Mouse (Mus musculus) spleen, adult 10 weeks (tissue): ENCODE measurements around the gene Lce1g. TPM values are rescaled to one million over a fixed set of nuclear protein-coding genes. Genes with fewer than 3 reads are reported as not detected.

Experiments
- polyA plus RNA-seq: library from polyadenylated mRNA; stranded (reverse); fragments of 350-450 nt; fragmentation: Illumina TruSeq; extraction: RNeasy Lipid Tissue Mini Kit (QIAGEN cat#74804); gene quantifications from one replicate; pipeline ENCODE4 v1.2.3, GENCODE M21; 2015; ENCODE audit warnings: low replicate concordance; ENCODE audit not compliant: insufficient read depth

The Lce1g gene
- not detected for polyA plus RNA-seq

DNA sequence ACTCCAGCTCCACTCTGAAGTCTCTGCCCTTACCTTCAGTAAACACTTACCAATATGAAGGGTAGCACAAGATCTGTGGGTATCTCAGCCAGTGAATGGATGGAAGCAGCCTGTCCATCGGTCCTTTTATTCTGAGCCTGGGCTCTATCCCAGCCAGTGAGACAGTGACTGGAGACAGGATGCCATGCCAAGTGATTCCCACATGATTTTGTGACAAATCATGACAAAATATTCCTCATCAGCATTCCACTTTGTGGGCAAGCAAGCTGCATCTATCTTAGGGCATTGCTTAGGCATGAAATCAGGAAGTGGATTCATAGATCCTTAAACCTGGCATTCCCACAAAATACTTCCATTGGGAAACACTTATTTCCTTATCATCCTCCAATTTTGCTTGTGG lies at the start of gene Lce1g:
TSS of gene Lce1g (minus strand) at position 101 of the 400 bp plus-strand sequence.

DNA sequence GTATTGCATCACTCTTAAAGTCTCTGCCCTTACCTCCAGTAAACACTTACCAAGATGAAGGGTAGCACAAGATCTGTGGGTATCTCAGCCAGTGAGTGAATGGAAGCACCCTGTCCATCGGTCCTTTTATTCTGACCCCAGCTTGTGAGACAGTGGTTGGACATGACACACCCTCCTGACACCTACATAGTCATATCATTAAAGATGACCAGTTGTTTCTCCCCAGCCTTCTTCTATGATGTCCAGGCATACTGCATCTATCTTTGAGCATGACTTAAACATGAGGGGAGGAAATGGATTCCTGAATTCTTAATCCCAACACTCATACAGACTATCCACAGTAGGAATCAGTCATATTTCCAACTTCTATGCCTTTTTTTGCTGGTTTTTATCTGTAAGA lies 38.3 kb upstream of the Lce1g start, which contains the start of gene Lce1j:
TSS of gene Lce1j (minus strand) at position 101 of the 400 bp plus-strand sequence.

GRCm38 (mm10) chr3:92778799-92779198 lies 26.7 kb upstream of the Lce1g start, which contains the start of gene Lce1i:
Lce1i (minus strand) TSS chr3:92778899.

DNA sequence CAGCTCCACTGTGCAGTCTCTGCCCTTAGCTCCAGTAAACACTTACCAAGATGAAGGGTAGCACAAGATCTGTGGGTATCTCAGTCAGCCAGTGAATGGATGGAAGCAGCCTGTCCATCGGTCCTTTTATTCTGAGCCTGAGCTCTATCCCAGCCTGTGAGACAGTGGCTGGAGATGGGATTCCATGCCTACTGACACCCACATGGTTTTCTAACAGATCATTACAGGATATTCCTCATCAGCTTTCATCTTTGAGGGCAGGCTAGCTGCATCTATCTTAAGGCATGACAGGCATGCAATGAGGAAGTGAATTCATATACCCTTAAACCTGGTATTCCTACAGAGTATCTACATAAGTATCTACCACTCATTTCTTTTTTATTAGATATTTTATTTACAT lies 12.8 kb upstream of the Lce1g start, which contains the start of gene Lce1h:
TSS of gene Lce1h (minus strand) at position 101 of the 400 bp plus-strand sequence.

GRCm38 (mm10) chr3:92738996-92739395 lies 13.1 kb downstream of the Lce1g start, which contains the start of gene Gm38119:
Gm38119 (minus strand) TSS chr3:92739096.

DNA sequence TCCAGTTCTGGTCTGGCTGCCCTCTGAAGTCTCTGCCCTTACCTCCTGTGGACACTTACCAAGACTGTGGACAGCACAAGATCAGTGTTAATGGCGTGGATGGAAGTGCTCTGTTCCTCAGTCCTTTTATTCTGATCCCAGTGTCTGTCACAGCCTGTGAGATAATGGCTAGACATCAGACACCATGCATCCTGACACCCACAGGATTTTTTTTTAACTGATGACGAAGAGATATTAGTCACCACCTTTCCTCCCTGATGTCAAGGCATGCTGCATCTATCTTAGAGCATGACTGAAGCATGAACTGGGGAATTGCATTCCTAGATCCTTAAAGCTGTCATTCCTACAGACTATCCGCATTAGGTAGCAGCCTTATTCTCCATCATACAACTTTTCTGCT lies 31.9 kb downstream of the Lce1g start, which contains the start of gene Lce1f:
TSS of gene Lce1f (minus strand) at position 101 of the 400 bp plus-strand sequence.

GRCm38 (mm10) chr3:92708974-92709373 lies 43.2 kb downstream of the Lce1g start, which contains the start of gene Lce1e:
Lce1e (minus strand) TSS chr3:92709074.

Other genes starting within 250 kb of the Lce1g start
- not detected for gene 2310046K23Rik, start 217.8 kb downstream of the Lce1g start, polyA plus RNA-seq
- gene Ivl, start 178.6 kb downstream of the Lce1g start, polyA plus RNA-seq = not detected
- gene Smcp, start 163.3 kb downstream of the Lce1g start, polyA plus RNA-seq = not detected
- gene 2210017I01Rik, start 144.8 kb downstream of the Lce1g start, polyA plus RNA-seq = not detected
- gene Lce6a, start 130.7 kb downstream of the Lce1g start, polyA plus RNA-seq = not detected
- gene Lce1a1, start 104.0 kb downstream of the Lce1g start, polyA plus RNA-seq = not detected
- not detected for gene Lce1b, start 95.4 kb downstream of the Lce1g start, polyA plus RNA-seq
- not detected for gene Lce1a2, start 82.0 kb downstream of the Lce1g start, polyA plus RNA-seq
- not detected for gene Lce1c, start 73.1 kb downstream of the Lce1g start, polyA plus RNA-seq
- gene Lce1d, start 65.1 kb downstream of the Lce1g start, polyA plus RNA-seq = not detected
- not detected for gene Lce1e, start 43.3 kb downstream of the Lce1g start, polyA plus RNA-seq
- not detected for gene Lce1f, start 32.0 kb downstream of the Lce1g start, polyA plus RNA-seq
- not detected for gene Gm38119, start 13.2 kb downstream of the Lce1g start, polyA plus RNA-seq
- gene Lce1h, start 12.7 kb upstream of the Lce1g start, polyA plus RNA-seq = not detected
- gene Lce1i, start 26.6 kb upstream of the Lce1g start, polyA plus RNA-seq = not detected
- gene Lce1j, start 38.2 kb upstream of the Lce1g start, polyA plus RNA-seq = not detected
- gene Lce1k, start 55.6 kb upstream of the Lce1g start, polyA plus RNA-seq = not detected
- gene Kprp, start 74.9 kb upstream of the Lce1g start, polyA plus RNA-seq = not detected
- not detected for gene Lce1l, start 98.9 kb upstream of the Lce1g start, polyA plus RNA-seq
- gene 2310050C09Rik, start 117.9 kb upstream of the Lce1g start, polyA plus RNA-seq = not detected
- gene Lce3a, start 173.9 kb upstream of the Lce1g start, polyA plus RNA-seq = not detected
- gene Lce3b, start 180.6 kb upstream of the Lce1g start, polyA plus RNA-seq = not detected
- gene Lce3c, start 192.1 kb upstream of the Lce1g start, polyA plus RNA-seq = not detected
- not detected for gene Lce3d, start 205.1 kb upstream of the Lce1g start, polyA plus RNA-seq
- gene Lce3e, start 214.7 kb upstream of the Lce1g start, polyA plus RNA-seq = not detected
- gene Lce3f, start 239.9 kb upstream of the Lce1g start, polyA plus RNA-seq = not detected